Mouse (Mus musculus) bone marrow, adult 2 months (tissue): ENCODE data around the gene Abcf3. TPM values are rescaled to one million over a fixed set of nuclear protein-coding genes. Genes with fewer than 3 reads are reported as not detected.
A peak's percentile ranks its signal among the peaks of the same experiment; 100 is the strongest.

Experiments
- H3K27ac ChIP-seq: fragments of 200-500 bp; 2 replicates; pipeline ENCODE4 v1.5.1; 2012; ENCODE audit warnings: low read depth, mild to moderate bottlenecking, control low read depth, inconsistent platforms, low read length; ENCODE audit not compliant: control insufficient read depth, poor library complexity, insufficient read depth
- H3K4me1 ChIP-seq: fragments of 200-500 bp; 2 replicates; pipeline ENCODE4 v1.6.1; 2011; ENCODE audit warnings: low read length; ENCODE audit not compliant: control insufficient read depth, insufficient read depth
- H3K4me3 ChIP-seq: fragments of 200-500 bp; replicated peaks from 2 replicates; pipeline ENCODE3; 2011; ENCODE audit warnings: mild to moderate bottlenecking, low read depth, low read length, control low read depth; ENCODE audit not compliant: control insufficient read depth
- CTCF ChIP-seq: fragments of 200-500 bp; IDR thresholded peaks from 2 replicates; pipeline ENCODE4 v1.5.1; 2011; ENCODE audit warnings: low read length, control low read depth; ENCODE audit not compliant: control insufficient read depth, insufficient read depth
- POLR2A ChIP-seq: fragments of 200-500 bp; IDR thresholded peaks from 2 replicates; pipeline ENCODE4 v1.6.1; 2011; ENCODE audit warnings: low read depth, mild to moderate bottlenecking, control low read depth, low read length, borderline replicate concordance; ENCODE audit not compliant: control insufficient read depth
- WGBS: fragments of 180-500 bp; shearing (Covaris S2); methylation state at CpG from one replicate; pipeline ENCODE4 v1.1.7; 2018; 5-methylcytosine and 5-hydroxymethylcytosine counted together
- polyA plus RNA-seq: library from polyadenylated mRNA; stranded (reverse); fragments of >200 nt; gene quantifications from 2 replicates; pipeline ENCODE4 v1.2.4, GENCODE M21; 2011; ENCODE audit warnings: low replicate concordance; ENCODE audit not compliant: missing spikeins, insufficient read depth, insufficient read length

The Abcf3 gene
- polyA plus RNA-seq, 1 experiment: 53.5 TPM

DNA sequence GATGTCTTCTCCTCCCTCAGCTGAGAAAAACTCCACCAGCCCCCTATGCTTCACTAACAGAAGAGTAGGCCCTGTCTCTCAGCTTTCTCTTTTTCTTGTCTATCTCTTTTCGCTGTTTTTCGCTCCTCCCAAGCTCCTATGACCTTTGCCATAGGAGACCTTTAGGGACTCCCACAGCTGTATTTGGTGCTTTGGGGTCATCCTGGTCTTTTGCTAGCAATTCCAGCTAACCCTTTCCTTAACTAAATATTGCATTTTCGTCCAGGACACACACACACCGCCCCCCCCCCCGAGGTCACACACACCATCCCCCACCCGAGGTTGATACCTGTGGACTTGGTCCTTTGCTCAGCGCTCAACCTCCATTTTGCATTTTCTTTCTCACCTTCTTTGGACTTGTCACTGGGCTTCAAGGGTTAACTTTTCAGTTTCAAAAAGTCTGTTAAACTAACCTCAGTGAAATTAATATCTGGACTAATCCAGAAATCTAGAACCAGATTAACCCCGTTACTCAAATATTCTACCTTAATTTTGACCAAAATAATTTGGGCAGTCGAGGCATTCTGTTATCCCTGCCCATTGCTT, 12.2 kb upstream of the Abcf3 start:
- Histone ChIP-seq H3K4me1 (peaks cover 6% of the 10 kb centered on the region; the same call in 1 of the 2 replicates), H3K27ac (peak overlapping the region; percentile 94), H3K4me3 (peak overlapping the region; percentile 98)
- TF ChIP-seq CTCF: no peak
- no peak for TF ChIP-seq POLR2A
- 37% methylated on average over 9 of the region's 9 CpGs for WGBS

DNA sequence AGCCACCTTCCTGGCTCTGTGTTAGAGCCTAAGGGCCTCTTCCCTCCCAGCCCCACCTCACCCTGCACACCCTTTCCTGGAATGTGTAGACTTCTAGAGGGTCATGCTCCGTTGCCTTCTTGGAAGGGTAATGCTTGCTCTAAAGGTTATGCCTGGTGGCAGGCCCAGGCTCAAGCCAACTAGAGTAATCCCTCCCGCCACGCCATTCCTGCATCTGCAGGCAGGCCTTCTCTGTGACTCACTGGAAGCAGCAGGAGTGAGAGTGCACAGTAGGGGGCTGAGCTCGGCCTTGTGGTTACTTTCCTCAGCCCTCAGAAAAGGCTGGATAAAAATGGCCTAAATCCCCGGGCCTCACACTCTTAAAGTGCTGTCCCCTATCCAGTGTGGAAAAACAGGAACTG, 11.3 kb upstream of the Abcf3 start:
- Histone ChIP-seq H3K27ac (no peak overlapping the region), H3K4me3 (peak overlapping the region; percentile 41), H3K4me1 (peaks cover 6% of the 10 kb centered on the region; the same call in 1 of the 2 replicates)
- TF ChIP-seq CTCF (no peak), POLR2A (no peak)
- 43% methylated on average over 5 of the region's 5 CpGs for WGBS

DNA sequence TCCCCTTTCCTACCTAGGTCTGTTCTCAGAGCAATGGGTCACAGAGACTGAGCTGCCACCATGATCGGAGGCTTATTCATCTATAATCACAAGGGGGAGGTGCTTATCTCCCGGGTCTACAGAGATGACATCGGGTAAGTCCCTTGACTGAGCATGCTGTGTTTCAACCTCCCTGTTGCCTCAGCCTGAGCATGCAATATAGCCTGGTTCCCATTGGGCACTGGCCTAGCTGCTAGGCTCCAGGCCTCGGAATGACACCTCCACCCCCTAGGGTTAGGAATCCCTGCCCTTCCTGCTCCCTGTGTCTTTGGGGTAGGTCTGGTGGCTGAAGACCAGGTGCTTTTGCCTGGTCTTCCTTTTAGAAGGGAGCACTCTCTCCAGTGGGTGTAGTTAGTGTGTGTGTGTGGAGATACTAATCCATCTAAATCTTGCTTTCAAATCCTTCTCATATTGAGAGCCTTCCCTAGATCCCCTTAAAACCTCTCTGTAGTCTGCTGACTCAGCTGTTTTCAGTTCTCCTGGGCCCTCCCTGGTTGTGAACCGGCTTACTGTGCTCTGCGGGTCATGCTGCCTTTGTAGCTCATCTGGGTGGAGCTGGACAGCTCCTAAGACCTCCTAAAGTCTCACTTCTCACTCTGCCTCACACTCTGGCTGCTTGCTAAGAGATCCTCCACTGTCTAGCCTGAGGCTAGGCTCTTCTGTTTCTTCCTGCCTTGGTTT, 10.6 kb upstream of the Abcf3 start:
- H3K4me3 ChIP-seq: no peak overlapping the region
- peaks cover 6% of the 10 kb centered on the region; the same call in 1 of the 2 replicates for H3K4me1 ChIP-seq
- 54% methylated on average over 6 of the region's 6 CpGs for WGBS
- TF ChIP-seq POLR2A: no peak
- TF ChIP-seq CTCF: no peak
- no peak overlapping the region for H3K27ac ChIP-seq

DNA sequence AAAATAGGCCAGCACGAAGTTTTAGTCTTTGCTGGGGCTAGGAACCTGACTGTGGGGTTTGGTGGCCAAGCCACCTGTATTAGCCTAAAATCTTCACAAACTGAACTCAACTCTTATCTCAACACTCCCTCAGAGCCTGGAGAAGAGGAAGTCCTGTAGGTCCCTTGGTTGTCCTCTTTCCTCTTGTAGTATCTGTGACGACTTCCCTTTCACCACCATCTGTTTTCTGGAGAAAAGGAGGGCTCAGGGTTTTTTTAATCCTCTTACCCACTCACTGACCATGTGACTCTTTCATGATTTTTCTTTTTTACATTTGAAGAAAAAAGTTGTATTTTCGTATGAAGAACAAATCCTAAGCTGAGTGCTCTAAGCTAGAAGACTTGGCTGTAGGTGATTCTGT, 8.7 kb upstream of the Abcf3 start:
- 35% methylated on average over 3 of the region's 3 CpGs for WGBS
- TF ChIP-seq POLR2A (no peak), CTCF (no peak)
- no peak overlapping the region for H3K27ac ChIP-seq

DNA sequence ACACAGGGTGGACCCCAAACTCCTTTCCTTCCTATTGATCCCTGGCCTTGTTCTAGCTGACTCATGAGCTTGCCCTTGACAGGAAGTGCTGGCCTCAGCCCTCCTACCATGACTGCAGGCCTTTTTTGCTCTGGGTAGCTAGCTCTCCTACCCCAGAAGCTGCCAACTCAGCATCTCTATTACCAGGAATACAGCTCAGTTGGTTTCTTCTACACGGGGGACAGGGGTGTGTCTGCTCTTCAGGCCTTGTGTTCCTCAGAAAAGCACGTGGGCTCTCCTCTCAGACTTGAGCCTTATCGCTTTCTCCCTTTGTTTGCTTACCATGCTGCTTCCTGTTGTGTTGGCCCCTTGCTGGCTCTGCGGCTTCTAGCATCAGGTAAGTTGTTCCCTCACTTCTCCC, 7.9 kb upstream of the Abcf3 start:
- 58% methylated on average over 4 of the region's 4 CpGs for WGBS
- TF ChIP-seq POLR2A: no peak
- TF ChIP-seq CTCF: no peak
- Histone ChIP-seq H3K27ac (no peak overlapping the region), H3K4me1 (peaks cover 6% of the 10 kb centered on the region; the same call in 1 of the 2 replicates), H3K4me3 (no peak overlapping the region)

More for the DNA sequence above, 8.7 kb upstream of the Abcf3 start:
- Histone ChIP-seq H3K4me1 (peaks cover 6% of the 10 kb centered on the region; the same call in 1 of the 2 replicates), H3K4me3 (no peak overlapping the region)

DNA sequence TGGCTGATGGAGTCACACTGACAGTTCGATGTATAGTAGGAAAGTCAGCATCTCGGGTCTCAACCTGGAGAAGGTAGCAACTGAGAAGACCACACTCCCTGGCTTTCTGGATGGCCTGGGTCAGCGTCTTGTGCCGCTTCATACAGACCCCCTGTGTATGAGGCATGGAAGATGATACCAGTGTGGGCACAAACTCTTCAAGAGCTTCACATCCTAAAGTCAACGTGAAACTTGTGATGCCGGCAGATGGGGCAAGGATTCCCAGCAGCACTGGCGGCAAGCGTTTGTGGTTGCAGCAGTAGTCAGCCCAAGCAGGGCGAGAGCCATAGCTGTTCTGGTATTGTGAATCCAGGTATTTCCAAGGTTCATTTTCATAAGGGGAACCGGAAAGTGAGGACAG, 2.7 kb upstream of the Abcf3 start:
- Histone ChIP-seq H3K4me1 (peaks cover 2% of the 10 kb centered on the region; the same call in 1 of the 2 replicates), H3K27ac (no peak overlapping the region), H3K4me3 (no peak overlapping the region)
- TF ChIP-seq CTCF (no peak), POLR2A (no peak)
- WGBS: 87% methylated on average over 10 of the region's 10 CpGs

DNA sequence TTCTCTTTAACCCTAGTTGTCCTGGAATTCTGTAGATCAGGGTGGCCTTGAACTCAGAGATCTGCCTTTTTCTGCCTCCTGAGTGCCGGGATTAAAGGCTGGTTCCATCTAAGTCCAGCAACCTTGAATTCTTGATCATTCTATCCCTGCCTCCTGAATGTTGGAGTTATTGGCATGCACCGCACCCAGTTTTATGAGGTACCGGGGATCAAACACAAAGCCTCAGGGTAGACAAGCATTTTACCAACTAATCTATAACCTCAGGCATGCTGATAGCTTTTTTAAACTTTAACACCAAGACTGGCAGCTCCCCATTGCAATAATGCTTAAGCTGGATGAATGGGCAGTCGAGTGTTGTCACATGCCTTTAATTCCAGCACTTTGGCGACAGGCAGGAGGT, 954 bp upstream of the Abcf3 start:
- no peak overlapping the region for H3K27ac ChIP-seq
- peaks cover 2% of the 10 kb centered on the region; the same call in 1 of the 2 replicates for H3K4me1 ChIP-seq
- 60% methylated on average over 5 of the region's 5 CpGs for WGBS
- TF ChIP-seq CTCF (no peak), POLR2A (no peak)
- no peak overlapping the region for H3K4me3 ChIP-seq

DNA sequence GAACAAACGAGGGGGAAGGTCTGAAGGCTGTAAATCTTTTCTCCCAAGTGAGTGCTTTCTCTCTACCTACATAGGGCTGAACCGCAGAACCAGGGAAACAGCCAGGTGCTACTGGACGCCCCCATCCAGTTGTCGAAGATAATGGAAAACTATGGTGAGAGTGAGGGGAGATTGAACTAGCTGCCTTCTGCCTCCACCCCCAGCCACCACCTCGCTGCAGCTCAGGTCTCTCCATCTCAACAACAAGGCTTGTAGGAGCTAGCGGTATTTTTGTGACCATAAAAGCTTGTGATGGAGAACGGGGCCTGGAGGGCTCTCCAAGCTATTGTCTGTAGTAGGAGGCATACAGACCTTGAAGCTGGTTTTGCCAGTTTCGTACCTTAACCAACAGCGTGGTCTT, 784 bp downstream of the Abcf3 start:
- WGBS: 49% methylated on average over 9 of the region's 9 CpGs
- H3K27ac ChIP-seq: no peak overlapping the region
- peaks cover 2% of the 10 kb centered on the region; the same call in 1 of the 2 replicates for H3K4me1 ChIP-seq
- no peak for TF ChIP-seq CTCF
- no peak for TF ChIP-seq POLR2A
- peak overlapping the region; percentile 83 for H3K4me3 ChIP-seq

DNA sequence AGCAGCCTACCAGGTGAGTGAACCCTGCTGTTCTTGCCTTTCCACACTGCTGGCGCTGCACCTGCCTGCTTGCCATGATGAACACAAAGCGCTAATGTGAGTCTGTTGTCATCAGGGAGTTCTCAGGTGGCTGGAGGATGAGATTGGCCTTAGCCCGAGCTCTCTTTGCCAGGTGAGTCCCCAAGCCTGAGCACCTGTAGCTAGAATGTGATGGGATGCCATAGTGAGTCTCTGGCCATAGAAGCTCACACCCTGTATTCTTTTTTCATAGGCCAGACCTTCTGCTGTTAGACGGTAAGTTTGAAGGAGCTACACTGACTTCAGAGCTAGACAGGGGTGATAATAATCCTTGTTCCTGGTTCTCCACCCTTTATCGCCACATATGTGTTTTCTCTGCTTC, 3.3 kb downstream of the Abcf3 start:
- Histone ChIP-seq H3K4me3 (no peak overlapping the region), H3K4me1 (peaks cover 2% of the 10 kb centered on the region; the same call in 1 of the 2 replicates), H3K27ac (no peak overlapping the region)
- TF ChIP-seq POLR2A: no peak
- TF ChIP-seq CTCF: no peak
- WGBS: 93% methylated on average over 5 of the region's 5 CpGs
